Mouse (Mus musculus): ENCODE results near the gene Stxbp2. TPM values are rescaled to one million over a fixed set of nuclear protein-coding genes. Genes with fewer than 3 reads are reported as not detected.

Gene Stxbp2
- polyA plus RNA-seq, 1 experiment = 96.4 TPM

DNA sequence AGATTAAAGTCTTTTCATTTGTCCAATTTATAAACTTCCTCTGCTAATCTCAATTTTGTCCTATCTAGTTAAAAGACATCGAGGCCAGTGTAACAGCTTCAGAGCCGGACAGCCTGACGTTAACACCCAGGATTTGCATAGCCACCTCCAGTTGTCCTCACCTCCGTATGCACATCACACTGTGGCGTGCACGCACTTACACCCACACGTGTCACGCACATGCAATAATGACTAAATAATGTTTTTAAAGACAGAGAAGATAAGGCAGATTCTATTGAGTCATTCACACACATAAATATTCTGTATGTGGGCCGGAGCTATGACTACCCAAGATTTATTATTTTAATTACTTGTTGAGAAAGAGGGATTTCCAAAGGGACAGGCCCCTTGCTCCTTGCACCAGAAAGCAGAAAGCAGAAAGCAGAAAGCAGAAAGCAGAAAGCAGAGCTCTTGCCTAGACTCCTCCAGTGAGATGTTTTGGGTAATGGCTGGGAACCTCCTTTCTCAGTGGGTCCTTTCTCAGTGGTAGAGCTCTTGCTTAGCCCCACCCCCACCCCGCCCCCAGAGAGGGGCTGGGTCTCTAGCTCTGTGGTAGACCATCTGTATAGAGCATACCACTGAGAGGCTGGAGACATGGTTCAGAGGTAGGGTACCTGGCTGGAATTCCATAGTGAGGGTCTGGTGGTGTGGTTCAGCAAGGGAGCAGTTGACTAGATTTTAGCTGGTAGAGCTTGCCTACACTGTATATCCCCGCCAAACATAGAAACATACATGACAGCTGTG, 24.2 kb downstream of the Stxbp2 start:
- H3K4me1 ChIP-seq (ENCODE audit: control insufficient read depth, insufficient read depth, insufficient read length, low read length) = peaks cover 13% of the 10 kb centered on the region; the same call in 1 of the 2 replicates
- H3K4me3 ChIP-seq (ENCODE audit: insufficient read depth, low read depth, low read length) = no peak overlapping the region
- H3K27ac ChIP-seq (replicated peaks; ENCODE audit: low read depth, low read length) = no peak overlapping the region

GRCm38 (mm10) chr8:3655526-3655925, 24.8 kb downstream of the Stxbp2 start, which contains the start of gene Retn:
Gene Retn, plus strand, starts transcription at chr8:3655770.
- Histone ChIP-seq H3K4me3 (ENCODE audit: insufficient read depth, low read depth, low read length) (no peak within 1 kb of the TSS), H3K27ac (replicated peaks; ENCODE audit: low read depth, low read length) (no peak within 1 kb of the TSS), H3K4me1 (ENCODE audit: control insufficient read depth, insufficient read depth, insufficient read length, low read length) (peaks cover 13% of the 10 kb centered on the region; the same call in 1 of the 2 replicates)

DNA sequence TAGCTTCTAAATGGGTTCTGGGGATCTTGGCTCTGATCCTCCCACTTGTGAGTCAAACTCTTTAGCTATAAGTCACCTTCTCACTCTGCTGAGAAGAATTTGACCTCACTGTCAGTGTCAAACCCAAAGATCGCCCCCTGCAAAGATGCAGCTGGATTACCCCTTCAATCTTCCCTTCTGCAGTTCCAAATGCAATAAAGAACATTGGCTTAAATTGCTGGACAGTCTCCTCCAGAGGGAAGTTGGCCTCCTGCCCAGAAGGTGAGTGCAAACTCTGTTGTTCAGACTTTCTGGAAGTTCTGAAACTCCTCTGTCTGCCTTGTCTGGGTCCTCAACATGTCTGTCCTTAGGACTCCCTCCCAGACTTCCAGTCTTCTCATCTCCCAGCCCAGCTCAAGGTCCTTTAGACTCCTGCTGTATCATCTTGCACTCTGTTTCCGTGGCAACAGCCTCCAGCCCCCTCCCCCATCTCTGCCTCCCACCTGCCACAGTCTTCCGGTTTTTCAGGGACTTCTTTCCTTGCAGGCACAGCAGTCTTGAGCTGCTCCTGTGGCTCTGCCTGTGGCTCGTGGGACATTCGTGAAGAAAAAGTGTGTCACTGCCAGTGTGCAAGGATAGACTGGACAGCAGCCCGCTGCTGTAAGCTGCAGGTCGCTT, 26.1 kb downstream of the Stxbp2 start:
- Histone ChIP-seq H3K4me1 (ENCODE audit: control insufficient read depth, insufficient read depth, insufficient read length, low read length) (peaks cover 13% of the 10 kb centered on the region; the same call in 1 of the 2 replicates), H3K27ac (replicated peaks; ENCODE audit: low read depth, low read length) (no peak overlapping the region), H3K4me3 (ENCODE audit: insufficient read depth, low read depth, low read length) (no peak overlapping the region)

DNA sequence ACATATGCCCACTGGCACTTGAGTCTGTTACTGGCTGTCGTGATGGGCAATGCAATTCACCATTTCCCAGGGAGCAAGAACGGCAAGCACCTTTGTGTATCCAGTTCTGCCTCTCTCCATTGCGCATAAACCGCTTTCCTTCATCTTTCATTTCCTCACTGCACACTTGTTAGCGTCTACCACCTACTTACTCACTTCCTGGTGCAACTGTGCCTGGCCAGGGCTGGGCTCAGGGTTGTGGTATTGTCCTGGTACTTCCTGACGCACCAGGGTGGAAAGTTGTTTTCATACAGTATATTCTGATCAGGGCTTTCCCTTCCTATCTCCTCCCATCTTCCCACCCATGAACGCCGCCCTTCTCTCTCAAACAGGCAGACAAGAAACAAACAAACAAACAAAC, 30.1 kb downstream of the Stxbp2 start:
- Histone ChIP-seq H3K4me1 (ENCODE audit: control insufficient read depth, insufficient read depth, insufficient read length, low read length) (peaks cover 7% of the 10 kb centered on the region; the same call in 1 of the 2 replicates), H3K27ac (replicated peaks; ENCODE audit: low read depth, low read length) (no peak overlapping the region), H3K4me3 (ENCODE audit: insufficient read depth, low read depth, low read length) (no peak overlapping the region)

DNA sequence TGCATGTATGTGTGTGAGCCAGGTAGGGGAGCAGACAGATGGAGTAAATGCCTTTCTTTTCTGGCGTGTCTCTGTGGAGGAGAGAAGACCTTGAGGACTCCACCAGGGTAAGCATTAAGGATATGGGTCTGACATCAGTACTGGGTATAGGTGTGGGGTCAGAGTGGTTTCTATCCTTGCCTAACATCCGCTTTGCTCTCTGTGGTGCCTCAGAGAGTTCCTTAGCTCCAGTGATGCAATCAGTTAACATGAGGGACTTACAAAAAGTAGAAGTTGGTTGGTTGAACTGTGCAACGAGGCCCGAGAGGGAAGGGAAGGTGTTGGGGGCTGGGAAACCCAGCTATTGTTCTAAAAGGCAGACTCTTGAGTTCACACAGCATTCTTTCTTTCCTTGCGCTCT, 33.6 kb downstream of the Stxbp2 start:
- Histone ChIP-seq H3K4me1 (ENCODE audit: control insufficient read depth, insufficient read depth, insufficient read length, low read length) (no peaks in the 10 kb centered on the region; the same call in 1 of the 2 replicates), H3K27ac (replicated peaks; ENCODE audit: low read depth, low read length) (no peak overlapping the region), H3K4me3 (ENCODE audit: insufficient read depth, low read depth, low read length) (no peak overlapping the region)

GRCm38 (mm10) chr8:3665507-3665906, 34.8 kb downstream of the Stxbp2 start, which contains the start of gene Mcemp1:
Gene Mcemp1, plus strand, starts transcription at chr8:3665754.
- no peak within 1 kb of the TSS for H3K4me3 ChIP-seq (ENCODE audit: insufficient read depth, low read depth, low read length)
- no peak within 1 kb of the TSS for H3K27ac ChIP-seq (replicated peaks; ENCODE audit: low read depth, low read length)
- H3K4me1 ChIP-seq (ENCODE audit: control insufficient read depth, insufficient read depth, insufficient read length, low read length) = no peaks in the 10 kb centered on the region; the same call in 1 of the 2 replicates

- Histone ChIP-seq H3K4me3 (ENCODE audit: insufficient read depth, low read depth, low read length) (no peak overlapping the region), H3K4me1 (ENCODE audit: control insufficient read depth, insufficient read depth, insufficient read length, low read length) (no peaks in the 10 kb centered on the region), H3K27ac (replicated peaks; ENCODE audit: low read depth, low read length) (no peak overlapping the region)
These were observed 39.6 kb downstream of the Stxbp2 start for GRCm38 (mm10) chr8:3670388-3670787.

GRCm38 (mm10) chr8:3671980-3672491, 41.3 kb downstream of the Stxbp2 start, which contains the start of gene Fcor:
Gene Fcor, minus strand, starts transcription at chr8:3672362.
- no peak within 1 kb of the TSS for H3K27ac ChIP-seq (replicated peaks; ENCODE audit: low read depth, low read length)

DNA sequence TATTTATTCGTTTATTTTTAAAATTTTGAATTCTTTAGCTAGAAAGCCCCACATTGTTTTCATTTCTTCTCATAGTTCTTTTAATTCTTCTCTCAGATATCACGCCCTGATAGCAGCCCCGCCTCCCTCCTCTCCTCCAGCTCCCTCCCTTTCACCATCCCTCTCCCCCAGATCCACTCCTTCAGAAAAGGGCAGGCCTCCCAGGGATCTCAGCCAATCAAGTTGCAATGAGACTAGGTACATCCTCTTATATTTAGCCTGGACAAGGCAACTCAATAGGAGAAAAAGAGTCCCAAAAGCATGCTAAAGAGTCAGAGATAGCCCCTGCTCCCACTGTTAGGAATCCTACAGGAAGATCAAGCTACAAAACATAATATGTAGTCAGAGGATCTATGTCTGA, 43.9 kb downstream of the Stxbp2 start:
- peaks cover 4% of the 10 kb centered on the region; the same call in 1 of the 2 replicates for H3K4me1 ChIP-seq (ENCODE audit: control insufficient read depth, insufficient read depth, insufficient read length, low read length)
- H3K27ac ChIP-seq (replicated peaks; ENCODE audit: low read depth, low read length) = no peak overlapping the region
- H3K4me3 ChIP-seq (ENCODE audit: insufficient read depth, low read depth, low read length) = no peak overlapping the region

More at GRCm38 (mm10) chr8:3671980-3672491, 41.3 kb downstream of the Stxbp2 start, which contains the start of gene Fcor:
- peak within 1 kb of the TSS; percentile 78 for H3K4me3 ChIP-seq (ENCODE audit: insufficient read depth, low read depth, low read length)
- no peaks in the 10 kb centered on the region for H3K4me1 ChIP-seq (ENCODE audit: control insufficient read depth, insufficient read depth, insufficient read length, low read length)

GRCm38 (mm10) chr8:3676131-3676992, 45.6 kb downstream of the Stxbp2 start, which contains the start of gene Trappc5:
Gene Trappc5, plus strand, starts transcription at chr8:3676299.
- Histone ChIP-seq H3K27ac (replicated peaks; ENCODE audit: low read depth, low read length) (peak within 1 kb of the TSS; percentile 77), H3K4me1 (ENCODE audit: control insufficient read depth, insufficient read depth, insufficient read length, low read length) (peaks cover 4% of the 10 kb centered on the region; the same call in 1 of the 2 replicates), H3K4me3 (ENCODE audit: insufficient read depth, low read depth, low read length) (peak within 1 kb of the TSS; percentile 90)

DNA sequence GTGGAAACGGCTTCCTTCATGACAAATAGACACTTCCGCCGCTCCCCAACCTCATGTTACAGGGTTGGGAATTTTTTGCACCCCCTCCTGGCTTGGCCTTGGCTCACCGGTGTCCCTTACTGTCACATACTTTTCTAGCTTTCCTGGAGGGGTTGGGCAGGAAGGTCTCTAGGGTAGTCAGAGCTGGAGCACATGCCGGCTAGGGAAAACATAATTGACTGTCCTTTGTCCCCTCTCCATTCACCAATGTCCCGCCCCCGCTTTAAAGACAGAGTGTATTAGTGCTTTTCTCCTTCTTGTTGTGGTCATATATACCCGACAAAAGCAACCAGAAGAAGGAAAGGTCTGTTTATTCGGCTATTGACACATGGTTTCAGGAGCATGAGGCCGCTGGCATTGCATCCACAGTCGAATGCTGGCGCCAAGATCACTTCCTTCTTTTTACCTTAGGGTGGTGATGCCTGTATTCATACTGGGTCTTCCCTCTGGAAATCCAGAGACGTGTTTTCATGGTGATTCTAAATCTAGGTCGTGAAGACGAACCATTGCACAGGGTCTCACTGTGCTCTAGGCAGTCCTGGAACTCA, 46.3 kb downstream of the Stxbp2 start:
- H3K4me1 ChIP-seq (ENCODE audit: control insufficient read depth, insufficient read depth, insufficient read length, low read length) = peaks cover 4% of the 10 kb centered on the region; the same call in 1 of the 2 replicates
- peak overlapping the region; percentile 90 for H3K4me3 ChIP-seq (ENCODE audit: insufficient read depth, low read depth, low read length)
- peak overlapping the region; percentile 77 for H3K27ac ChIP-seq (replicated peaks; ENCODE audit: low read depth, low read length)

GRCm38 (mm10) chr8:3678831-3679230, 48.1 kb downstream of the Stxbp2 start:
- no peak overlapping the region for H3K4me3 ChIP-seq (ENCODE audit: insufficient read depth, low read depth, low read length)
- no peak overlapping the region for H3K27ac ChIP-seq (replicated peaks; ENCODE audit: low read depth, low read length)
- peaks cover 4% of the 10 kb centered on the region; the same call in 1 of the 2 replicates for H3K4me1 ChIP-seq (ENCODE audit: control insufficient read depth, insufficient read depth, insufficient read length, low read length)

- no peak overlapping the region for H3K4me3 ChIP-seq (ENCODE audit: insufficient read depth, low read depth, low read length)
- no peak overlapping the region for H3K27ac ChIP-seq (replicated peaks; ENCODE audit: low read depth, low read length)
- peaks cover 4% of the 10 kb centered on the region; the same call in 1 of the 2 replicates for H3K4me1 ChIP-seq (ENCODE audit: control insufficient read depth, insufficient read depth, insufficient read length, low read length)
These were observed 48.5 kb downstream of the Stxbp2 start for GRCm38 (mm10) chr8:3679236-3679635.

DNA sequence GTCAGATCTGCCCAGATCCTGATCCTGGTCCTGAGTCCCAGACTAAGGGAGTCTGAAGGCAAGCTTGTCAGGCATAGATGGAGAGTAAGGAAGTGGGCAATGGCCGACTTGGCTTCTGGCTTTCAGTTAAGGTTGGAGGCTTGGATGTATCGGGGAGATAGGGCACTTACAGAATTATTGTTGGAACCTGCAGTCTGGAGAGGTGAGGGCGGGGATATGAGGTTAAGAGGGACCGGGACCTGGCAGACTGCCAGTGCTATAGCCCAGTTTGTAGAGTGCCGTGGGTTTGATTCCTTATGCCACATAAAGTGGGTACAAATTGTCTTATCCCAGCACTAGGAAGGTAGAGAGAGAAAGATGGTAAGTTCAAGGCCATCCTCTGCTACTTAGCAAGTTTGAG, 48.9 kb downstream of the Stxbp2 start:
- no peak overlapping the region for H3K4me3 ChIP-seq (ENCODE audit: insufficient read depth, low read depth, low read length)
- H3K4me1 ChIP-seq (ENCODE audit: control insufficient read depth, insufficient read depth, insufficient read length, low read length) = peaks cover 4% of the 10 kb centered on the region; the same call in 1 of the 2 replicates
- H3K27ac ChIP-seq (replicated peaks; ENCODE audit: low read depth, low read length) = no peak overlapping the region
